Mouse (Mus musculus): ENCODE measurements at regions not wholly inside any gene's neighbourhood (a gene's known extent, or its start where the extent isn't known, plus 50 kb on each side); places are given as distances from the start of the nearest gene placed in this dataset.

GRCm38 (mm10) chr13:15221322-15221721 lies 241.7 kb upstream of the Gli3 start:
- DNase-seq, result no peak

GRCm38 (mm10) chr13:15227641-15228040 lies 235.4 kb upstream of the Gli3 start:
- DNase-seq, result no peak
